Mouse (Mus musculus): ENCODE data around the gene Atxn1. TPM values are rescaled to one million over a fixed set of nuclear protein-coding genes. Genes with fewer than 3 reads are reported as not detected.

The Atxn1 gene
- polyA plus RNA-seq, 1 experiment from 2014 or later = 7.7 TPM

DNA sequence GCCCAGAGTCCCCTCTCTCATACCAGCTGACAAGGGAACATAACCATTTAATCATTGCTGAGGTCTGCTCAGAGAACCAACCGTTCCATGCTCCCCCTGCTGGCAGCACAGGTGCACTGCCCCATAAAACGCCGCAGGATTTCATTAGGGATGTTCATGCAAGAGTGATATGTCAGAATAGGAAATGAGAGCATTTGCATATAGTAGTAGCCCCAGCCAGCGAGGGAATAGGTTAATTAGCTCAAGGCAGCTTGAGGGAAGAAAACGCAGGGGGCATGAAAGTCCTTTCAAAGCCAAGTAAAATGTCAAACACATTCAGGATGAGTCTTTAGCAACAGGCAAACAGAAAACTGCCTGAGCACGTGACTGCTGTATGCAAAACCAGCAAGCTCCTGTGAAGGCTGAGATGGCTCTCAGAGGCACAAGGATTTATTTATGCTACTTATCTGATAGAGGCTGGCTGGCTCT is 393.0 kb downstream of the Atxn1 start:
- Histone ChIP-seq H3K4me2 (peak overlapping the region; percentile 48), H3K27me3 (replicated peaks) (no peaks in the 10 kb centered on the region), H3K9me3 (replicated peaks) (no peaks in the 10 kb centered on the region), H3K4me1 (replicated peaks) (peaks cover 24% of the 10 kb centered on the region), H3K4me3 (peak overlapping the region; percentile 3; the same call in 1 of the 2 replicates), H3K27ac (ENCODE audit: poor library complexity, severe bottlenecking) (no peak overlapping the region), H3K36me3 (peaks cover 13% of the 10 kb centered on the region), H3K9ac (no peak overlapping the region)
- no peak for ATAC-seq (ENCODE audit: insufficient number of reproducible peaks, low FRiP score)
- 4% methylated on average over 6 of the region's 6 CpGs for WGBS

DNA sequence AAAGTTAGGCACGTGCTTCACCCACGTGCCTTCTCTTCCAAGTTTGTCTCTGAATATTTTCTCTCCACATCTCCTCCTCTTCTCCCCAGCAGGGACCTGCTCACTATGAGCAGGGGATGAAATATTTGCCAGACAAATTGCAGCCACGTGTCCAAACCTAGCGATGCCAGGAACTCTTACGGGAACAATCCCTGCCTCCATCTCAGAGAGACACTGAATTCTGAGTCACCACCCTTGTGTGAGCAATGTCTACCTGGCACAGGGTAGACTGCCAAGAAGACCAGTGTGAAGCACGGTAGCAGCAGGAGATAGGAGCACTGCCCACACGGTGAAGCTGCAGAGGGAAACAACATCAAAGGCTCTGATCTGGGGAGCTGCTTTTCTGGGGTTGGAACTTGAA is 394.9 kb downstream of the Atxn1 start:
- no peak for ATAC-seq (ENCODE audit: insufficient number of reproducible peaks, low FRiP score)

DNA sequence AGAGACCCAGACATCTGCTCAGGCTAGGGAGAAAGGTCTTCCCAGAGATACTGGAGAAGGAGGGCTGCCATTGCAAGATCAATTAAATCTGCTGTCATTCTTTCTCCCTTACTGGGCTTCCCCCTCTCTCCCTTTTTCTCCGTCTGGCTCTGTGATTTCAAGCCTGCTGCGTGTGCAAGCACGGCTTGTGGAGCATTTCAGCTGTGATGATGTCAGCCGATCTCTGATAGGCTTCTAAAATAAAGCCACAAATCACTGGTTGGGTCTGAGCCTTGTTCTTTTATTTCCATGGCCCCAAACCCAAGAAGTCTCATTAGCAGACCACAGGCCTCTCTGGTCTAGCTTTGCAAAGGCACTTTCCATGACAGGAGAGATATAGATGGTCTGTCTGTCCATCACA is 399.9 kb downstream of the Atxn1 start:
- WGBS = 65% methylated on average over 4 of the region's 4 CpGs
- Histone ChIP-seq H3K9ac (no peak overlapping the region), H3K4me2 (no peak overlapping the region), H3K27ac (ENCODE audit: poor library complexity, severe bottlenecking) (no peak overlapping the region), H3K9me3 (replicated peaks) (no peaks in the 10 kb centered on the region), H3K36me3 (peaks cover 20% of the 10 kb centered on the region), H3K4me3 (no peak overlapping the region), H3K27me3 (replicated peaks) (no peaks in the 10 kb centered on the region), H3K4me1 (replicated peaks) (peaks cover 28% of the 10 kb centered on the region)
- no peak for ATAC-seq (ENCODE audit: insufficient number of reproducible peaks, low FRiP score)

More for the DNA sequence above, 394.9 kb downstream of the Atxn1 start:
- Histone ChIP-seq H3K9me3 (replicated peaks) (no peaks in the 10 kb centered on the region), H3K4me2 (no peak overlapping the region), H3K4me1 (replicated peaks) (peaks cover 13% of the 10 kb centered on the region), H3K9ac (no peak overlapping the region), H3K27ac (ENCODE audit: poor library complexity, severe bottlenecking) (no peak overlapping the region), H3K27me3 (replicated peaks) (no peaks in the 10 kb centered on the region), H3K36me3 (peaks cover 20% of the 10 kb centered on the region), H3K4me3 (no peak overlapping the region)
- 62% methylated on average over 7 of the region's 7 CpGs for WGBS

- H3K9me3 ChIP-seq (replicated peaks) = no peaks in the 10 kb centered on the region
- H3K27ac ChIP-seq (ENCODE audit: poor library complexity, severe bottlenecking) = peak overlapping the region; percentile 65
- H3K4me3 ChIP-seq = 0 out of 2 replicates have a peak overlapping the region, but pooled peaks have one; percentile 1
- no peaks in the 10 kb centered on the region for H3K27me3 ChIP-seq (replicated peaks)
- WGBS = 47% methylated on average over 9 of the region's 9 CpGs
- ATAC-seq (ENCODE audit: insufficient number of reproducible peaks, low FRiP score) = no peak
- peaks cover 11% of the 10 kb centered on the region for H3K36me3 ChIP-seq
- peaks cover 44% of the 10 kb centered on the region for H3K4me1 ChIP-seq (replicated peaks)
- H3K4me2 ChIP-seq = peak overlapping the region; percentile 53
- 0 out of 2 replicates have a peak overlapping the region, but pooled peaks have one; percentile 7 for H3K9ac ChIP-seq
Observed at GRCm38 (mm10) chr13:45562011-45562410, 402.8 kb downstream of the Atxn1 start.

- ATAC-seq (ENCODE audit: insufficient number of reproducible peaks, low FRiP score) = no peak
- H3K9me3 ChIP-seq (replicated peaks) = no peaks in the 10 kb centered on the region
- no peaks in the 10 kb centered on the region for H3K27me3 ChIP-seq (replicated peaks)
- no peak overlapping the region for H3K27ac ChIP-seq (ENCODE audit: poor library complexity, severe bottlenecking)
- peaks cover 9% of the 10 kb centered on the region for H3K36me3 ChIP-seq
- no peak overlapping the region for H3K4me3 ChIP-seq
- peaks cover 44% of the 10 kb centered on the region for H3K4me1 ChIP-seq (replicated peaks)
- H3K4me2 ChIP-seq = no peak overlapping the region
- WGBS = 71% methylated on average over 7 of the region's 7 CpGs
- no peak overlapping the region for H3K9ac ChIP-seq
Observed at GRCm38 (mm10) chr13:45560543-45560942, 404.3 kb downstream of the Atxn1 start.

DNA sequence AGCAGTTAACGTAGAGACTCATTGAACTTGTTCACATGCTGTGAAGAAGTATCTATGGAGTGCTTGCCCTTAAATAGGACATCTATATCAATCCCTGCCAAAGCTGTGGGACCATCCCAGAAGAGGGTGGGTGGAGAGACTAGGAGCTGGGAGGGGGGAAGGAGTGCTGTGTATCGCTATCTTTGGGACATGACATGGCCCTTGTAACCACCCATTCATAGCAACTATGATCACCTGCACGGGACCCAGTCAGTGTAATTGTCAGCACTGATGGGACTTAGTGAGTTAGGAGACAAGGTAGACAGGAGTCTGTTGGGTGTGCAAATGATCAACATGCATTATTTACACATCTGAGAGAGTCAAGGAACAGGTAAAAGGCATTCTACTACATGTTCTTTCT is 405.6 kb downstream of the Atxn1 start:
- no peak overlapping the region for H3K4me3 ChIP-seq
- H3K9ac ChIP-seq = no peak overlapping the region
- 58% methylated on average over 3 of the region's 3 CpGs for WGBS
- no peaks in the 10 kb centered on the region for H3K27me3 ChIP-seq (replicated peaks)
- H3K9me3 ChIP-seq (replicated peaks) = no peaks in the 10 kb centered on the region
- no peak overlapping the region for H3K27ac ChIP-seq (ENCODE audit: poor library complexity, severe bottlenecking)
- H3K4me2 ChIP-seq = no peak overlapping the region
- H3K36me3 ChIP-seq = peaks cover 9% of the 10 kb centered on the region
- peaks cover 44% of the 10 kb centered on the region for H3K4me1 ChIP-seq (replicated peaks)
- no peak for ATAC-seq (ENCODE audit: insufficient number of reproducible peaks, low FRiP score)

GRCm38 (mm10) chr13:45558367-45558766 is 406.4 kb downstream of the Atxn1 start:
- Histone ChIP-seq H3K4me2 (no peak overlapping the region), H3K9me3 (replicated peaks) (no peaks in the 10 kb centered on the region), H3K9ac (no peak overlapping the region), H3K27me3 (replicated peaks) (no peaks in the 10 kb centered on the region), H3K4me1 (replicated peaks) (peaks cover 53% of the 10 kb centered on the region), H3K36me3 (peaks cover 9% of the 10 kb centered on the region), H3K27ac (ENCODE audit: poor library complexity, severe bottlenecking) (no peak overlapping the region), H3K4me3 (no peak overlapping the region)
- ATAC-seq (ENCODE audit: insufficient number of reproducible peaks, low FRiP score) = no peak
- WGBS = 46% methylated on average over 4 of the region's 4 CpGs

DNA sequence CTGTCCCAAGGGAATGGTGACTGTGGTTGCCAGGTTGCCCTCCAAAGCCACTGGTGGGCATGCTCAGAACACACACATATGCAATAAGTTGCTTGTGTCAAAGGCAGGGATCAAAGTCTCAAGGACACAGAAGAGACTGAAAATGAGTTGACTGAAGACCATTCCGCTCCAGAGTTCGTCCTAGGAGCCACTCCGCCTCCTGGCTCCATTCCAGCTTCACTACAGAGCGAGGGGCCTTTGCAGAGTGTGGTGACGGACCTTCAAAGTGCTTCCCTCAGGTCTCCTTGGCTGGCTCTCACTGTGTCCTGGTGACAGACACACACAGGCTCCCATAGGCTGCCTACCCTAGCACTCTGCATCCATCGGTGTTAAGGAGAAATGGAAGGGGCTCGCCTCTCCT is 411.1 kb downstream of the Atxn1 start:
- 35% methylated on average over 7 of the region's 7 CpGs for WGBS
- Histone ChIP-seq H3K27me3 (replicated peaks) (no peaks in the 10 kb centered on the region), H3K9me3 (replicated peaks) (no peaks in the 10 kb centered on the region), H3K4me2 (peak overlapping the region; percentile 41), H3K4me1 (replicated peaks) (peaks cover 30% of the 10 kb centered on the region), H3K27ac (ENCODE audit: poor library complexity, severe bottlenecking) (peak overlapping the region; percentile 80), H3K4me3 (no peak overlapping the region), H3K9ac (no peak overlapping the region), H3K36me3 (peaks cover 15% of the 10 kb centered on the region)
- ATAC-seq (ENCODE audit: insufficient number of reproducible peaks, low FRiP score) = peak; percentile 63

DNA sequence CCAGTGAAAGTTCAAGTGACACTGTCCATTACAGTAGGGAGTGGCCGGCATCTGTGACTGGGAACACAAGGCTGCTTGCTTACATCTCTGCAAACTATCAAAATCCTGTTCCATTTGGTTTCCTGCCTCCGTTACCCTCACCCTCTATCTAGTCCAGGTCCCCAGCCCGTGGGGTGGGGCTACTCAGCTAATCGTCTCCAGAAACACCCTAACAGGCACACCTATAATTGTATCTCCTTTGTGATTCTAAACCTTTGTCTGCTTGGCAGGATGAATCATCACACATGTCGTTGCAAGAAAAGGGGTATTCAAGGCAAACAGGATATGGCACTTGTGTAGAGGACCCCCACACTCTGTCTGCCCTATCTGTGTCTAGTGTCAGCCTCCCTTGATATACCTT is 417.3 kb downstream of the Atxn1 start:
- Histone ChIP-seq H3K9me3 (replicated peaks) (no peaks in the 10 kb centered on the region), H3K4me1 (replicated peaks) (peaks cover 38% of the 10 kb centered on the region), H3K4me3 (no peak overlapping the region), H3K27me3 (replicated peaks) (no peaks in the 10 kb centered on the region), H3K36me3 (peaks cover 50% of the 10 kb centered on the region), H3K27ac (ENCODE audit: poor library complexity, severe bottlenecking) (no peak overlapping the region), H3K4me2 (no peak overlapping the region), H3K9ac (no peak overlapping the region)
- 57% methylated on average over 5 of the region's 5 CpGs for WGBS
- ATAC-seq (ENCODE audit: insufficient number of reproducible peaks, low FRiP score) = no peak

DNA sequence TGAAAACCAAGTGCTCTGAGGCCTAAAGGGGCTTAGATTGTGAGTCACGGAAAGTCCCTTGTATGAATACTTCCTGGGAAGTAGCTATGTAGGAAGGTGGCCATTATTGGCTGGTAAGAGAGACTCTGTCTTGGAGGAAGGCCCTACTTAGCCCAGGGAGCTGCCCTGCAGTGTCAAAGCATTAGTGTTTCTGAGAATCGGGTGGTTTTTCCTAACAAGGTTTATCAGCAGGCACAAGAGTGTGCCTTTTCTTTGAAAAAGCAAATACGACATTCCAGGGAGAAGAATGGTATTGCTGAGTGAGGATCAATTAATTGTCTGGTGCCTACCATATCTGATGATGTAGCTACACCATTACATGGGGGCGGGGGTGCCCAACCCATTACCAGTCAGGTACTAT is 417.9 kb downstream of the Atxn1 start:
- no peak for ATAC-seq (ENCODE audit: insufficient number of reproducible peaks, low FRiP score)
- Histone ChIP-seq H3K9ac (no peak overlapping the region), H3K4me3 (no peak overlapping the region), H3K4me1 (replicated peaks) (peaks cover 38% of the 10 kb centered on the region), H3K27me3 (replicated peaks) (no peaks in the 10 kb centered on the region), H3K9me3 (replicated peaks) (no peaks in the 10 kb centered on the region), H3K36me3 (peaks cover 56% of the 10 kb centered on the region), H3K27ac (ENCODE audit: poor library complexity, severe bottlenecking) (no peak overlapping the region), H3K4me2 (no peak overlapping the region)
- 69% methylated on average over 4 of the region's 4 CpGs for WGBS

GRCm38 (mm10) chr13:45545974-45546373 is 418.8 kb downstream of the Atxn1 start:
- Histone ChIP-seq H3K4me3 (no peak overlapping the region), H3K27me3 (replicated peaks) (no peaks in the 10 kb centered on the region), H3K9me3 (replicated peaks) (no peaks in the 10 kb centered on the region), H3K4me1 (replicated peaks) (peaks cover 38% of the 10 kb centered on the region), H3K27ac (ENCODE audit: poor library complexity, severe bottlenecking) (peak overlapping the region; percentile 35; the same call in 1 of the 2 replicates), H3K4me2 (peak overlapping the region; percentile 19), H3K36me3 (peaks cover 65% of the 10 kb centered on the region), H3K9ac (no peak overlapping the region)
- peak; percentile 80 for ATAC-seq (ENCODE audit: insufficient number of reproducible peaks, low FRiP score)
- 26% methylated on average over 13 of the region's 13 CpGs for WGBS

GRCm38 (mm10) chr13:45539205-45539568 is 425.6 kb downstream of the Atxn1 start:
- 13% methylated on average over 10 of the region's 10 CpGs for WGBS
- Histone ChIP-seq H3K9ac (peak overlapping the region; percentile 61), H3K4me2 (peak overlapping the region; percentile 77), H3K27ac (ENCODE audit: poor library complexity, severe bottlenecking) (peak overlapping the region; percentile 89), H3K27me3 (replicated peaks) (no peaks in the 10 kb centered on the region), H3K4me3 (peak overlapping the region; percentile 43), H3K9me3 (replicated peaks) (no peaks in the 10 kb centered on the region), H3K36me3 (peaks cover 51% of the 10 kb centered on the region), H3K4me1 (replicated peaks) (peaks cover 53% of the 10 kb centered on the region)
- peak; percentile 75 for ATAC-seq (ENCODE audit: insufficient number of reproducible peaks, low FRiP score)

Data from heart, embryonic 12.5 days (tissue).